21 mouse cellular contexts compared by ENCODE assay signal in genomic region chr1:78142912-78143311, GRCm38 (mm10). TPM values are rescaled to one million over a fixed set of nuclear protein-coding genes. Genes with fewer than 3 reads are reported as not detected.
A peak's percentile ranks its signal among the peaks of the same experiment; 100 is the strongest.
DNase-seq lines count a peak whose midpoint lies in the region; ATAC-seq and TF ChIP-seq lines count a peak whose summit lies in the region.
"Had no signal": no experiment of that assay in that cellular context is flagged by ENCODE, and none has a peak within 500 bp of the region (broad histone marks: within the 10 kb centered on the region; RNA-seq: fewer than 3 reads in every experiment).

No protein-coding gene starts in this region.

- no peak for DNase-seq in embryonic facial prominence, embryonic 10.5 days (ENCODE audit: low spot score)
- peak; percentile 28 for DNase-seq in liver, postnatal 0 days
- DNase-seq in liver, embryonic 11.5 days (ENCODE audit: low spot score): no peak
- no peak for DNase-seq in neural tube, embryonic 11.5 days (ENCODE audit: low spot score)
- no peak for DNase-seq in frontal cortex, adult 2 months (ENCODE audit: extremely low spot score in 1 of 2, low spot score in 1 of 2)
- DNase-seq: adrenal gland, postnatal 10 days; cerebellum, adult 11 months; cerebellum, adult 9-10 months; cerebellum, postnatal 36 days; gastrocnemius, postnatal 14 days; heart, adult 2 months; heart, postnatal 14 days had no signal

- H3K9me3 ChIP-seq in embryonic facial prominence, embryonic 15.5 days (replicated peaks): no peaks in the 10 kb centered on the region
- H3K9me3 ChIP-seq in embryonic facial prominence, embryonic 10.5 days: no peaks in the 10 kb centered on the region
- H3K9me3 ChIP-seq in liver, postnatal 0 days (ENCODE audit: low read length): no peaks in the 10 kb centered on the region
- H3K9me3 ChIP-seq in liver, embryonic 11.5 days (ENCODE audit: control insufficient read depth, low read length): no peaks in the 10 kb centered on the region
- H3K9me3 ChIP-seq in neural tube, embryonic 11.5 days (ENCODE audit: control insufficient read depth, low read length): no peaks in the 10 kb centered on the region
- H3K9me3 ChIP-seq in neural tube, embryonic 15.5 days (replicated peaks): no peaks in the 10 kb centered on the region
- H3K9me3 ChIP-seq: embryonic facial prominence, embryonic 12.5 days; forebrain, embryonic 12.5 days; heart, embryonic 15.5 days had no signal

- no peak overlapping the region for H3K4me2 ChIP-seq in embryonic facial prominence, embryonic 15.5 days (replicated peaks)
- no peak overlapping the region for H3K4me2 ChIP-seq in liver, postnatal 0 days (ENCODE audit: low read depth, low read length)
- no peak overlapping the region for H3K4me2 ChIP-seq in liver, embryonic 11.5 days
- no peak overlapping the region for H3K4me2 ChIP-seq in neural tube, embryonic 11.5 days (ENCODE audit: low read depth)
- H3K4me2 ChIP-seq in neural tube, embryonic 15.5 days: no peak overlapping the region
- H3K4me2 ChIP-seq: embryonic facial prominence, embryonic 12.5 days; forebrain, embryonic 12.5 days; heart, embryonic 11.5 days; heart, embryonic 15.5 days had no signal

- TF ChIP-seq EP300 in liver, postnatal 0 days (IDR thresholded peaks at IDR 0.05; ENCODE audit: low read depth): no peak

- peaks cover 12% of the 10 kb centered on the region; the same call in 1 of the 2 replicates for H3K27me3 ChIP-seq in embryonic facial prominence, embryonic 15.5 days
- peaks cover 100% of the 10 kb centered on the region for H3K27me3 ChIP-seq in embryonic facial prominence, embryonic 10.5 days (replicated peaks; ENCODE audit: low read depth, poor library complexity, severe bottlenecking)
- peaks cover 59% of the 10 kb centered on the region for H3K27me3 ChIP-seq in liver, postnatal 0 days (ENCODE audit: insufficient read depth, low read length)
- H3K27me3 ChIP-seq in liver, embryonic 11.5 days (replicated peaks; ENCODE audit: control insufficient read depth, insufficient read depth, low read length): peaks cover 74% of the 10 kb centered on the region
- peaks cover 64% of the 10 kb centered on the region for H3K27me3 ChIP-seq in neural tube, embryonic 11.5 days (ENCODE audit: control insufficient read depth, insufficient read depth, low read length)
- H3K27me3 ChIP-seq in neural tube, embryonic 15.5 days (replicated peaks): peaks cover 69% of the 10 kb centered on the region

- no peak overlapping the region for H3K9ac ChIP-seq in embryonic facial prominence, embryonic 15.5 days
- H3K9ac ChIP-seq in liver, postnatal 0 days (replicated peaks): no peak overlapping the region
- no peak overlapping the region for H3K9ac ChIP-seq in liver, embryonic 11.5 days (ENCODE audit: low read depth, low read length)
- no peak overlapping the region for H3K9ac ChIP-seq in neural tube, embryonic 11.5 days (ENCODE audit: low read length)
- H3K9ac ChIP-seq in neural tube, embryonic 15.5 days (replicated peaks): no peak overlapping the region
- H3K9ac ChIP-seq: embryonic facial prominence, embryonic 12.5 days; forebrain, embryonic 12.5 days; heart, embryonic 15.5 days had no signal

- ATAC-seq in embryonic facial prominence, embryonic 15.5 days (ENCODE audit: insufficient number of reproducible peaks, low FRiP score, low TSS enrichment, low read depth): no peak
- no peak; the same call in 1 of the 2 replicates for ATAC-seq in liver, postnatal 0 days
- no peak for ATAC-seq in liver, embryonic 11.5 days (replicated peaks; ENCODE audit: low FRiP score)
- ATAC-seq in neural tube, embryonic 11.5 days (ENCODE audit: insufficient read depth, low FRiP score, low TSS enrichment): no peak
- no peak for ATAC-seq in neural tube, embryonic 15.5 days (ENCODE audit: low FRiP score)
- ATAC-seq: forebrain, embryonic 16.5 days; inflammation-experienced regulatory T-cells, adult 6 months had no signal

- 51% methylated on average over 6 of the region's 6 CpGs for WGBS in embryonic facial prominence, embryonic 15.5 days
- 42% methylated on average over 6 of the region's 6 CpGs for WGBS in embryonic facial prominence, embryonic 10.5 days
- WGBS in liver, postnatal 0 days (ENCODE audit: insufficient replicate concordance): 48% methylated on average over 6 of the region's 6 CpGs
- 67% methylated on average over 6 of the region's 6 CpGs for WGBS in liver, embryonic 11.5 days
- 45% methylated on average over 6 of the region's 6 CpGs for WGBS in neural tube, embryonic 11.5 days
- WGBS in neural tube, embryonic 15.5 days: 45% methylated on average over 6 of the region's 6 CpGs

- no peaks in the 10 kb centered on the region for H3K36me3 ChIP-seq in embryonic facial prominence, embryonic 15.5 days
- no peaks in the 10 kb centered on the region for H3K36me3 ChIP-seq in embryonic facial prominence, embryonic 10.5 days (replicated peaks)
- no peaks in the 10 kb centered on the region for H3K36me3 ChIP-seq in liver, postnatal 0 days (replicated peaks; ENCODE audit: insufficient read depth, low read length)
- no peaks in the 10 kb centered on the region for H3K36me3 ChIP-seq in liver, embryonic 11.5 days (ENCODE audit: control insufficient read depth, insufficient read depth, low read length)
- H3K36me3 ChIP-seq in neural tube, embryonic 11.5 days (ENCODE audit: control insufficient read depth, insufficient read depth, low read length): no peaks in the 10 kb centered on the region
- H3K36me3 ChIP-seq in neural tube, embryonic 15.5 days: no peaks in the 10 kb centered on the region
- H3K36me3 ChIP-seq: embryonic facial prominence, embryonic 12.5 days; forebrain, embryonic 12.5 days; heart, embryonic 15.5 days had no signal

- TF ChIP-seq CTCF in liver, postnatal 0 days (IDR thresholded peaks at IDR 0.05; ENCODE audit: low read depth): no peak

- peak overlapping the region; percentile 51; the same call in 1 of the 2 replicates for H3K27ac ChIP-seq in embryonic facial prominence, embryonic 15.5 days (replicated peaks)
- no peak overlapping the region; the same call in 1 of the 2 replicates for H3K27ac ChIP-seq in embryonic facial prominence, embryonic 10.5 days (replicated peaks)
- no peak overlapping the region for H3K27ac ChIP-seq in liver, postnatal 0 days (ENCODE audit: low read depth)
- H3K27ac ChIP-seq in liver, embryonic 11.5 days (ENCODE audit: low read depth, low read length): no peak overlapping the region
- peak overlapping the region; percentile 31 for H3K27ac ChIP-seq in neural tube, embryonic 11.5 days (ENCODE audit: low read depth, low read length)
- no peak overlapping the region for H3K27ac ChIP-seq in neural tube, embryonic 15.5 days (replicated peaks)
- H3K27ac ChIP-seq: embryonic facial prominence, embryonic 12.5 days; forebrain, embryonic 12.5 days; heart, adult 2 months; heart, embryonic 15.5 days had no signal

- no peak overlapping the region for H3K4me3 ChIP-seq in embryonic facial prominence, embryonic 15.5 days (replicated peaks)
- no peak overlapping the region for H3K4me3 ChIP-seq in embryonic facial prominence, embryonic 10.5 days
- H3K4me3 ChIP-seq in liver, postnatal 0 days (ENCODE audit: low read depth, low read length): no peak overlapping the region
- H3K4me3 ChIP-seq in liver, embryonic 11.5 days (ENCODE audit: low read depth, low read length): no peak overlapping the region
- H3K4me3 ChIP-seq in neural tube, embryonic 11.5 days (ENCODE audit: low read depth, low read length): no peak overlapping the region
- H3K4me3 ChIP-seq in neural tube, embryonic 15.5 days (replicated peaks): no peak overlapping the region
- H3K4me3 ChIP-seq: embryonic facial prominence, embryonic 12.5 days; forebrain, embryonic 12.5 days; heart, adult 2 months; heart, embryonic 15.5 days had no signal

- peaks cover 29% of the 10 kb centered on the region for H3K4me1 ChIP-seq in embryonic facial prominence, embryonic 15.5 days
- peaks cover 68% of the 10 kb centered on the region for H3K4me1 ChIP-seq in embryonic facial prominence, embryonic 10.5 days
- H3K4me1 ChIP-seq in liver, postnatal 0 days (ENCODE audit: insufficient read depth): no peaks in the 10 kb centered on the region; the same call in 1 of the 2 replicates
- H3K4me1 ChIP-seq in liver, embryonic 11.5 days (replicated peaks; ENCODE audit: control insufficient read depth, insufficient read depth, low read length): no peaks in the 10 kb centered on the region
- peaks cover 15% of the 10 kb centered on the region for H3K4me1 ChIP-seq in neural tube, embryonic 11.5 days (ENCODE audit: control insufficient read depth, insufficient read depth, low read length)
- peaks cover 11% of the 10 kb centered on the region; the same call in 1 of the 2 replicates for H3K4me1 ChIP-seq in neural tube, embryonic 15.5 days

RNA-seq across cellular contexts. Expression of gene Pax3, which starts 54.0 kb away (rescaled TPM):
- polyA plus RNA-seq in embryonic facial prominence, embryonic 15.5 days (2015; fragmentation: Nextera tagmentation; extraction: Ambion mirVana): 47.0 and 47.2 TPM in 2 replicates
- polyA plus RNA-seq in embryonic facial prominence, embryonic 10.5 days (2016; fragmentation: Nextera tagmentation; extraction: Ambion mirVana): 16.6 and 17.7 TPM in 2 replicates
- not detected in 2 replicates for polyA plus RNA-seq in liver, postnatal 0 days (2015; fragmentation: Nextera tagmentation; extraction: Ambion mirVana)
- 0.44 and 0.55 TPM in 2 replicates for polyA plus RNA-seq in liver, embryonic 11.5 days (2014; fragmentation: Nextera tagmentation; extraction: Ambion mirVana)
- polyA plus RNA-seq in neural tube, embryonic 11.5 days (2014; fragmentation: Nextera tagmentation; extraction: Ambion mirVana): 36.2 and 42.8 TPM in 2 replicates
- 2.5 and 3.4 TPM in 2 replicates for polyA plus RNA-seq in neural tube, embryonic 15.5 days (2015; fragmentation: Nextera tagmentation; extraction: Ambion mirVana)
- polyA plus RNA-seq in frontal cortex, adult 2 months (2012; rRNA removed): not detected in 2 replicates
- polyA plus RNA-seq: forebrain, embryonic 16.5 days; gonadal fat pad, adult 2 months; inflammation-experienced regulatory T-cells, adult 6 months had no signal

Comparison
In these comparisons a context has a peak if more than half of its experiments do, and no peak if none do; other contexts are left out.
1. H3K27ac ChIP-seq: peak in embryonic facial prominence, embryonic 15.5 days (single experiment) and neural tube, embryonic 11.5 days (single experiment); none in embryonic facial prominence, embryonic 10.5 days (single experiment), liver, postnatal 0 days (single experiment), liver, embryonic 11.5 days (single experiment) and neural tube, embryonic 15.5 days (single experiment).